Mouse (Mus musculus): ENCODE results near the gene Plpp3.
"Not testable (repeated sequence)": the region's sequence is repeated elsewhere in the genome, so short reads cannot be mapped to it uniquely, and the experiment has no call there.

Plpp3 gene

DNA sequence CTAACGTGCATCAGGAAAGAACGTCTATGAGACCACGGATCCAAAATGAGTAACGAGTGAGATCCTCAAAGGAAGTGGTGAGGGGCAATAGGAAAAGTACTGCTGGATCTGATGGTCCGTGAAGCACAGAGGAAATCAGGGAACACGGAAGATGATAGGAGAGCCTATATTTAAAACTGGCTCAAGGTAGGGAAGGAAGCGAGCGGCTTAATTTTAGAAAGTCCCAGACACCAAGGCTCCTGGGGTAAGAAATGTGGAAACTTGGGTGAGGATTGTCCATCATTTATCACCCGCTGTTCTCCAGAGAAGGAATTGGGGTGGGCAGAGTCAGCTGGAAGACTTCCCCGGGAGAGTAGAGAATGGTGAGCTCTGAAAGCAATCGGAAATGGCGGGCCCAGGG, 105.2 kb downstream of the Plpp3 start:
- no peak for DNase-seq

DNA sequence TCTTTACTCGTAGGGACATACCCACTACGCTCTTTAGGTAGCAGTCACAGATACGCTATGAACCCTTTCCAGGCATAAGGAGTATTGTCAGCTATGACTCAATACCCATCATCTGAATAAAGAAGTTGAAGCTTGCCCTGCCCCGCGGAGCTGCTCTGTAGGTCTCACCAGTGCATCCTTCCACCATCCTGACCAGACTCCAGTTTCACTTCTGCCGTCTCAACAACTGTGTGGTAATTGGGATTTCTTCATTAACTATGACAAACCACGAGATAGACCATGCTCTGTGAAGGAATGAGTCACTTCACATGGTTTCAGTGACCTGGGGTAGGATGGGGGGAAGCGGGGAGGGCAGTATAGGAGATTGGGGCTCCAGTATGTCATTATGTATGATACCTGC, 106.5 kb downstream of the Plpp3 start:
- DNase-seq, result no peak

DNA sequence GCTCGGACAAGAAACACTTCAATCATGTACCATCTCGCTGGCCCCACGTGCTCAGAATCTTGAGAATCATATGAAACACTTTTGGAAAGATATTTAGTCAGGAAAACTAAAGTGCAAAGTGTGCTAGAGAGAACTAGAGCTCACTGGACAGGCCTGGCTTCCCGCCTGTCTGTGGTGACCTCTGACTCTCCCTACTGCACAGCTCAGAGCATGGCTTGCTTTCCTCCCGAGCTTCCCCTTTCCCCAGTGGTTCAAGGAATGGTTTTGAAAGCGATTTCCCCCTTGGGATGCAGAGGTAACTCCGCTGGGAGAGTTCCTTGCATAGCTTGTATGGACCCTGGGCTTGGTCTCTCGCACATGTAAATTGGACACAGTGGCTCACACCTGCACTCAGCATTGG, 107.9 kb downstream of the Plpp3 start:
- peak in 1 of 2 experiments; percentile 33 for DNase-seq

DNA sequence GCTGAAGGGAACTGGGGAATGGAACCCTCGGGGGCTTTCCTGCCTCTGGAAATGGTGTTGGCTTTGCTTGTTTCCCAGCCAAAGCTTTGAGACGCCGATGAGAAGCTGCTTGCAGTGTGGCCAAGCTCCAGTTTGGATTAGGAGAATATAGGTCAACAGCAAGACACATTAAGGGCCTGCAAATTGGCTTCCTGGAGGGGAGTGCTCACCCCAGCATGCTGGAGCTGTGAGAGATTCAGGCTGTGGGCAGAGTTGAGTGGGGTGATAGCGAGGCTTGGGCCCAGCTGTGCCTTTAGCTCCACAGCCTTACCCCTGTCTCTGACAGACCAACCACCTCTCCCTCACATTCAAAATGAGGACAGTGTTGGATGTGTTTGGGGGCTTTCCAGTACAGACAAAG, 108.5 kb downstream of the Plpp3 start:
- DNase-seq, result peak in 1 of 2 experiments; percentile 40

DNA sequence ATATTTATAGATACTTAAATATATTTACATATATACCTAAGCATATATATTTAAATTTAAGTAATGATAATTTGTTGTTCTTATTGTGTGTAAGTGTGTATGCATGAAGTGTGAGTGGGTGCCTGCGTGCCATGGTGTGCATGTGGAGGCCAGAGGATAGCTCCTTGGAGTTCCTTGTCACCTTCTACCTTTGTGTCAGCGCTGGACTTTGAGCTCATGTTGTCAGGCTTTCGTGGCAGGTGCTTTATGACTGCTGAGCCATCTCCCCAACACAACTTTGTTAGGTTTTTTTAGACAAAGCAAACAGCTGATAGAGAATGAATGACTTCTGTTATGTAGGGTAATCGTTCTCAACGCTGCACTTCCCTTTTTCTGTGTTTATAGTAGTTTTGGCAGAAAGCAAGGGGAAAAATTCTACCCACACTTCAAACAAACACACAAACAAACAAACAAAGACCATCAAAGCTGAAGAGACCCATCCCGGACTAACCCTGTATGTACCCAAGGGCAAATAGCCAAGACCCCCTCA, 111.1 kb downstream of the Plpp3 start:
- no peak for DNase-seq

DNA sequence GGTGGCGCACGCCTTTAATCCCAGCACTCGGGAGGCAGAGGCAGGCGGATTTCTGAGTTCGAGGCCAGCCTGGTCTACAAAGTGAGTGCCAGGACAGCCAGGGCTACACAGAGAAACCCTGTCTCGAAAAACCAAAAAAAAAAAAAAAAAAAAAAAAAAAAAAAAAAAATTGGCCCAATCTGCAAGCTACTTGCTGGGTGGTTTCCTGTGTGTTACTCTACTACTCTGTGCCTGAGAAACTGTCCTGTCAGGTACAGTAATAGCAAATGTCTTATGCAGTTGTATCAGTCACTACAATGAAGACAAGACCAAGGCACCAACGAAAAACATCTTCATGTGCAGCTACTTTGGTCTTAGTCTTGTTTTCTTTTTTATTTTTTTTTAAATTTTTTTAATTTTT, 112.3 kb downstream of the Plpp3 start:
- not testable (repeated sequence) for DNase-seq

DNA sequence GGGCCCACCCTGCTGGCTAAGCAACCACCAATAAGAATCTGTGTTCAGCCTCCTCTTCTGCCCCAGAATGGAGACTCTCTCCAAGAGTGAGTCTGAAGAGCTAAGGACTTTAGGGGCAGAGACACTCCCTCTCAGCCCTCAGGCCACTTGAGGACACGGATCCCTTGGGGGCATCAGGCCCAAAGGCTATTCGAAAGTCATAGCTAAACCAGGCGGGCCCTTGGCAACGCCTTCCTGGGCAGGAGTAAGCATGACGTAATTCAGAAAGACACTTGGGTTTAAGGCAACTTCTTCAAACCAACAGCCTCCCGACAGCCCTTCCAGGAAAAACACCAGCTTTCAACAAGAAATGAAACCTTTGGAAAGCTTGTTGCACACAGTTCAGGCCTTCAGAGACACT, 114.0 kb downstream of the Plpp3 start:
- no peak for DNase-seq

DNA sequence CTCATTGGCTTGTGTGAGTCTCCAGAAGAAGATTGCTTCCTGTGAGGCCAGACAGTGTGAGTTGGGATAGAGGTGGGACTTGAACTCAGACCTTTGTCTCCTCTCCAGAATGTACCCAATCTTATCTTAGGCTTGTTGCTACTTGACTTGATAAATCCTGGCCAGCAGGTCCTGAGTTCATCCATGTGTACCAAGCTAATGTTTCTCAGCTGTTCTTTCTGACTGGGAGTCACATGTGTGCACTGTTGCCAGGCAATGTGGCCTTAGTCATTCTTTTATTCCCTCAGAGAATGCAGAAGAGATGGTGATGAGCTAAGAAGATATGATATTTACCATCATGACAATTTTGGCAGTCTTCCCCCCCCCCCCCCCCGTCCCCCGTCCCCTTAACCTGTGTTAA, 115.9 kb downstream of the Plpp3 start:
- no peak for DNase-seq

DNA sequence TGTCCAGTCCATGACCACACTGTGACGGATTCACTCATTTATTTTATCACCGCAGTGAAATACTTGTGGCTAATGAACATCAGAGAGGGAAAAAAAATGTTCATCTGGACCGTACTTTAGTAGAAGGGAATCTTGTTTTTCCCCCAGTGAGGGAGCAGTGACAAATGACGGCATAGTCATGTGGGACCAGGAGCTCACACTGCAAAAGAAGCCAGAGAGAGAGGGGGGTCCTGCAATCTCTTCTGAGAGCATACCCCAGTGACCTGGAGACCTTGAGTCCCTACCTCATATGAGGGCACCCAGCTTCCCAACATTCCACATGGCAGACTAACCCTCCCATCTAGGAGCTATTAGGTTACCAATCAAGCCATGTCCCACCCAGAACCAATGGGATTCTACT, 116.3 kb downstream of the Plpp3 start:
- DNase-seq, result no peak

DNA sequence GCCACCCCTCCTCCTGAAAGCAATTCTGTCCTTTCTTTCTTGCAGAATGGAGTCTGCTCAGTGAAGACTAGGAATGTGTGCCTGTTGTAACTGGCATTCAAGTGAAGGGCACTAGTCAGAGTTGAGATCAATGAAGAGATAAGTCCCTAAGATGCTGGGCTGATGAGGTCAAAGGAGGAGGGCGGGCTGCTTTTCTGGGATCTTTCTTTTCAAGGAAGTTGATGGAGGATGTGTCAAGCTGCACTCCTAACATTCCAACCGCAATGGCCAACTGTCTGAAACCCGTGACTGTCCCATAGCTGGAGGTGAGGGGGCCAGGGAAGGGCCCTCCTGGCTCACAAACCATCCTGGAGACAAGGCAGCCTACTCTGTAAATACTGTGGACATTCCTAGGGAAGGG, 118.5 kb downstream of the Plpp3 start:
- no peak for DNase-seq

DNA sequence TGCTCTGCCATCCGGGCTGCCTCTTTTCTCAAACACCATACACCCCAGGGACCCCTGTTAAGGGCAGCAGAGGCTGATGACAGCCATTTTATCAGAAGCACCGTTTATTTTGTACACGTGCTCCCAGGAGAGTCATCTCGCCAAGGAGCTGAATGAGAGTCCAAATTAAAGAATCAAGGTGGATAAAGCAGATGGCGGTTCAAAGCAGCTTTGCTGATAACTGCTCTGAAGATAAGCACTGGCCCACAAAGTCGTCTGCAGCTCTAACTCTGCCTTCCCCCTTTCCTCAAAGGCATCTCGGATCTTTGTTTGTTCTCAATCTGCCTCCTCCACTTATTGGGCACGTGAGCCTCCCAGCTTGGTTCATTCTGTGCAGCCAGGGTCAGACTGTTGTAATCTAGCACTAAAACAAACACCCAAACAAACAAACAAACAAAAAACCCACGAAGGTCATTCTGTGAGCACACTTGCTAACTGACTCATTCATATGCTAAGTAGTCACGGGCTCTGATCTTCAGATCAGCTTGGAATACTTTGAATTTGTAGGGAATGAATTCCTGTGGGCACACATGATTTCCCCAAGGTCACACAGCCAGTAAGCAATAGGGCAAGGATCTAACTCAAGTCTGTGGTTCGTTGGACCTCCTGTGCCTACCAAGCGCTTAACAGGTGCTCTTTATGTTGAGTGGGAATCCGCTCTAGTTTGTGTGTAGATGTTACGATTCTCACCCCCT, 119.1 kb downstream of the Plpp3 start:
- no peak for DNase-seq

DNA sequence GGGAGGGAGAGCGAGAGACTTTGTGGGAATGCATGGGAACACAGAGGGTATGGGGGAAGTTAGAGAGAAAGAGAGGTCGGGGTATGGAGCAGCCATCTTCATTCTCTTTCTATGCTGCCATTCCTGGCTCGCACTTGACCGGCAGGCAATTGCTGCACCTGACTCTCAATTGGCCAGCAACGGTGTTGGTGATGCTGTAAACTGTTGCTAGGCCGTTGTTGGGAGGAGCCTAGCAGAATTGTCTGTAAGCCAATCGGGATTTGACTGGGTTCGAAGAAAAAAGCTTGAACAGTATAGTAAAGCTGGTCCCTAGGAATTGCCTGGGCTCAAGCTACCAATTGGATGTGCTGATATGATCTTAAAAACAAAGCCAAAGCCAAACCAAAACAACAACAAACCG, 121.0 kb downstream of the Plpp3 start:
- no peak for DNase-seq

DNA sequence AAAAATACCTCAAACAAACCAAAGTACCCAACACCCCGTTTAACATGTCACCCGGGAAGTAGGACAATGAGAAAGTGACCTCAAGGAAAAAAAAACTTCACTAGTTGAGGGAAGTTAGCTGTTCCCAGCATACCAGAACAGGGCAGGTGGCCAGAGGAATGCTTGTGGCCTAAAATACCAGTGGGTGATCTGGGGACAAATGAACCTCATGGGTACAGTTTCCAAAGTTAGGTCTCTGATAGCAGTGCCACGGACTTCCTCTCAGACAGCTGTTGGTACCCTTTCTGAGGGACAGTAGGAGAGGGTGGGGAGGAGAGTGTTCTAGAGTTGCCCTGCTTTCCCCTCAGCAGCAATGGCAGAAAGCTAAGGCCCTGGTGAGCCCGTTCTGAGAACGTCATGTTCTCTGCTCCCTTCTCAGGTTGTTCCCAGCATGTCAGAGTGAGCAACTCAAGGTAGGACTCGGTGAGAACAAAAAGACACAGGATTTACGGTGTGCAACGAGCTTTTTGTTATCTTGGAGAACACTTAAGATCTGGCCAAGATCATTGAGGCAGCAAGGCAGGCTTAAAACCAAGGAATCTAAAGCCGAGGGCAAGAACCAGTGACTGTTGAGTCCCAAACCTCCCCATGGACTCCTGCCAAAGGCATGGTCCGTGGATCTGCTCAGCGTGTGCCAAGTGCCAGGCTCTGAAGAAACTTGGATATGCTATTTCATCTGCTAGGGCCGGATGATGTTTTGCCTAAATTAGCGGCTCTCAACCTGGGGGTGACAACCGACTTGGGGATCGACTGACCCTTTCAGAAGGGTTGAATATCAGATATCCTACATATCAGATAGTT, 121.6 kb downstream of the Plpp3 start:
- DNase-seq, result peak in 1 of 2 experiments; percentile 36

DNA sequence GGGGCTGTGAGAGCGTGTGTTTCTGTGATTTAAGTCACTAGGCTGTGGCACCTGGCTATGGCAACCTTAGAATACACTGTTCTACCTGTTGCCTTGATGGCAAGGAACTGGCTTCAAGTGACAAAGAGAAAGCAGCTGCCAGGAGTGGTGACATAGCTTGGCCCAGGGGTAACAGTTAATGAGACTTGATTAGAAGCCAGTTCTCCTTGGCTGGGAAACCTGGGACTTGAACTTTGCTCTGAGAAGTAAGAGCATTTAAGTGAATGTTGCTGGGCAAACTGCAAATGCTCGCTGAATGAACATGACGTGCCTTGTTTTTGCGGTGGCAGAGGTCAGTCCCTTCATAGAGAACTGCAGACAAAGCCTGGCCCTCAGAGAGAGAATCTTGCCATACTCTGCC, 122.7 kb downstream of the Plpp3 start:
- DNase-seq, result no peak

DNA sequence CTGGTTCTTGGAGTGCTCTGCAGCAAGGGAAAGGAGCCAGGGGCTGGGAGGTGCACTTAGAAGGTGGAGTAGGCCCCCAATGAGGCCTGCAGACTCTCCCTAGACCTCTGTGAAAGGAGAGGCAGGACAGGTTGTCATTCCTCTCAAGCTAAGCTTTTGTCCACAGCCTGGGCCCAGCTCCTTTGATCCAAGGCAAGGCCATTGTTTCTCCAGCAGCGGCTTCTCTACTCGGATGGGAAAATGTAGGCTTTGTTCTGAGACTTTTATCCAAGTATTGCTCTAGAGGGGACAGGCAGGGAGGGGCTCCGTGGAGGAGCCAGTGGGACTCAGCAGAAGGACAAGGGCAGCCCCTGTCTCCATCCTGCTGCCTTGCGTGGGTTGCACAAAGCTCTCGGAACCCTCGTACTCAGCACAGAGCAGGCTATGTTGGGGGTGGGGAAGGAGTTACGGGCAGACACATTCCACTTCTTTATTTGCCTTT, 124.6 kb downstream of the Plpp3 start:
- DNase-seq, result no peak

Data from kidney, postnatal 4 days (tissue).